Mouse (Mus musculus): ENCODE data around the gene Tfeb.

- no peak for TF ChIP-seq CTCF (conservative IDR thresholded peaks at IDR 0.05 in 1 of 2, IDR thresholded peaks at IDR 0.05 in 1 of 2; ENCODE audit: low read depth in 2 of 2, low read length in 2 of 2)
- TF ChIP-seq POLR2A (IDR thresholded peaks at IDR 0.05; ENCODE audit: low read depth, low read length): no peak
- TF ChIP-seq MAX (IDR thresholded peaks at IDR 0.05; ENCODE audit: low read length): no peak
- no peak for TF ChIP-seq NRF1 (IDR thresholded peaks at IDR 0.05; ENCODE audit: low read depth, low read length)
- no peak for TF ChIP-seq NELFE (IDR thresholded peaks at IDR 0.05; ENCODE audit: low read depth, low read length)
- TF ChIP-seq MAFK (IDR thresholded peaks at IDR 0.05; ENCODE audit: insufficient replicate concordance, low read length): no peak
Measured at GRCm38 (mm10) chr17:47784411-47784810, 47.6 kb downstream of the Tfeb start.

Data from CH12.LX (cell line).